Mouse (Mus musculus): Measurements from ENCODE around the gene St3gal4. TPM values are rescaled to one million over a fixed set of nuclear protein-coding genes. Genes with fewer than 3 reads are reported as not detected.

Gene St3gal4
- polyA plus RNA-seq (2012; rRNA removed), result 2.4 and 5.6 TPM in 2 replicates

- TF ChIP-seq POLR2A (IDR thresholded peaks at IDR 0.05; ENCODE audit: borderline replicate concordance, extremely low read depth, insufficient read depth, insufficient read length, poor library complexity, severe bottlenecking) (no peak), CTCF (IDR thresholded peaks at IDR 0.05; ENCODE audit: borderline replicate concordance, extremely low read depth, insufficient read depth, insufficient read length) (no peak)
- no peak for DNase-seq (ENCODE audit: low read depth)
Observed at GRCm38 (mm10) chr9:35119168-35119567, at the start of gene St3gal4. Gene St3gal4, minus strand, starts transcription at chr9:35119268.

- peak; percentile 85 for DNase-seq (ENCODE audit: low read depth)
Observed at GRCm38 (mm10) chr9:35166798-35167635, 47.9 kb upstream of the St3gal4 start.

GRCm38 (mm10) chr9:35166144-35166797, 47.2 kb upstream of the St3gal4 start:
- peak; percentile 73 for DNase-seq (ENCODE audit: low read depth)
- TF ChIP-seq CTCF (IDR thresholded peaks at IDR 0.05; ENCODE audit: borderline replicate concordance, extremely low read depth, insufficient read depth, insufficient read length), result peak; percentile 50; the same call in 1 of the 2 replicates
- no peak for TF ChIP-seq POLR2A (IDR thresholded peaks at IDR 0.05; ENCODE audit: borderline replicate concordance, extremely low read depth, insufficient read depth, insufficient read length, poor library complexity, severe bottlenecking)

More at GRCm38 (mm10) chr9:35166798-35167635, 47.9 kb upstream of the St3gal4 start:
- no peak for TF ChIP-seq CTCF (IDR thresholded peaks at IDR 0.05; ENCODE audit: borderline replicate concordance, extremely low read depth, insufficient read depth, insufficient read length)
- no peak for TF ChIP-seq POLR2A (IDR thresholded peaks at IDR 0.05; ENCODE audit: borderline replicate concordance, extremely low read depth, insufficient read depth, insufficient read length, poor library complexity, severe bottlenecking)

GRCm38 (mm10) chr9:35164142-35164874, 45.2 kb upstream of the St3gal4 start:
- TF ChIP-seq POLR2A (IDR thresholded peaks at IDR 0.05; ENCODE audit: borderline replicate concordance, extremely low read depth, insufficient read depth, insufficient read length, poor library complexity, severe bottlenecking) (no peak), CTCF (IDR thresholded peaks at IDR 0.05; ENCODE audit: borderline replicate concordance, extremely low read depth, insufficient read depth, insufficient read length) (no peak)
- no peak for DNase-seq (ENCODE audit: low read depth)

- peak; percentile 31 for DNase-seq (ENCODE audit: low read depth)
- TF ChIP-seq POLR2A (IDR thresholded peaks at IDR 0.05; ENCODE audit: borderline replicate concordance, extremely low read depth, insufficient read depth, insufficient read length, poor library complexity, severe bottlenecking) (no peak), CTCF (IDR thresholded peaks at IDR 0.05; ENCODE audit: borderline replicate concordance, extremely low read depth, insufficient read depth, insufficient read length) (no peak)
Observed at GRCm38 (mm10) chr9:35163011-35163690, 44.1 kb upstream of the St3gal4 start.

- DNase-seq (ENCODE audit: low read depth), result no peak
- TF ChIP-seq CTCF (IDR thresholded peaks at IDR 0.05; ENCODE audit: borderline replicate concordance, extremely low read depth, insufficient read depth, insufficient read length) (no peak), POLR2A (IDR thresholded peaks at IDR 0.05; ENCODE audit: borderline replicate concordance, extremely low read depth, insufficient read depth, insufficient read length, poor library complexity, severe bottlenecking) (no peak)
Observed at GRCm38 (mm10) chr9:35161721-35162120, 42.7 kb upstream of the St3gal4 start.

- no peak for DNase-seq (ENCODE audit: low read depth)
- TF ChIP-seq POLR2A (IDR thresholded peaks at IDR 0.05; ENCODE audit: borderline replicate concordance, extremely low read depth, insufficient read depth, insufficient read length, poor library complexity, severe bottlenecking), result no peak
- no peak for TF ChIP-seq CTCF (IDR thresholded peaks at IDR 0.05; ENCODE audit: borderline replicate concordance, extremely low read depth, insufficient read depth, insufficient read length)
Observed at GRCm38 (mm10) chr9:35160662-35161061, 41.6 kb upstream of the St3gal4 start.

GRCm38 (mm10) chr9:35158477-35158876, 39.4 kb upstream of the St3gal4 start:
- TF ChIP-seq POLR2A (IDR thresholded peaks at IDR 0.05; ENCODE audit: borderline replicate concordance, extremely low read depth, insufficient read depth, insufficient read length, poor library complexity, severe bottlenecking) (no peak), CTCF (IDR thresholded peaks at IDR 0.05; ENCODE audit: borderline replicate concordance, extremely low read depth, insufficient read depth, insufficient read length) (no peak)

GRCm38 (mm10) chr9:35156862-35157261, 37.8 kb upstream of the St3gal4 start:
- no peak for DNase-seq (ENCODE audit: low read depth)
- TF ChIP-seq POLR2A (IDR thresholded peaks at IDR 0.05; ENCODE audit: borderline replicate concordance, extremely low read depth, insufficient read depth, insufficient read length, poor library complexity, severe bottlenecking), result no peak
- TF ChIP-seq CTCF (IDR thresholded peaks at IDR 0.05; ENCODE audit: borderline replicate concordance, extremely low read depth, insufficient read depth, insufficient read length), result no peak

More at GRCm38 (mm10) chr9:35158477-35158876, 39.4 kb upstream of the St3gal4 start:
- DNase-seq (ENCODE audit: low read depth), result no peak

GRCm38 (mm10) chr9:35156002-35156710, 37.1 kb upstream of the St3gal4 start:
- TF ChIP-seq POLR2A (IDR thresholded peaks at IDR 0.05; ENCODE audit: borderline replicate concordance, extremely low read depth, insufficient read depth, insufficient read length, poor library complexity, severe bottlenecking), result no peak
- TF ChIP-seq CTCF (IDR thresholded peaks at IDR 0.05; ENCODE audit: borderline replicate concordance, extremely low read depth, insufficient read depth, insufficient read length), result no peak
- no peak for DNase-seq (ENCODE audit: low read depth)
